Comparison of ENCODE assay signal across 16 mouse cellular contexts in genomic region chr11:39917716-39918347, GRCm38 (mm10).
A peak's percentile ranks its signal among the peaks of the same experiment; 100 is the strongest.
DNase-seq lines count a peak whose midpoint lies in the region; ATAC-seq and TF ChIP-seq lines count a peak whose summit lies in the region.
"Had no signal": no experiment of that assay in that cellular context is flagged by ENCODE, and none has a peak within 500 bp of the region (broad histone marks: within the 10 kb centered on the region; RNA-seq: fewer than 3 reads in every experiment).

No protein-coding gene starts in this region.

- TF ChIP-seq CTCF in lung, embryonic 14.5 days (IDR thresholded peaks at IDR 0.05; ENCODE audit: low read depth) = no peak
- no peak for TF ChIP-seq CTCF in lung, adult 2 months (IDR thresholded peaks at IDR 0.05; ENCODE audit: insufficient read depth, low read length)

- H3K36me3 ChIP-seq in hindbrain, embryonic 15.5 days = no peaks in the 10 kb centered on the region
- no peaks in the 10 kb centered on the region for H3K36me3 ChIP-seq in hindbrain, embryonic 13.5 days
- H3K36me3 ChIP-seq in lung, embryonic 14.5 days (ENCODE audit: insufficient read depth) = no peaks in the 10 kb centered on the region
- H3K36me3 ChIP-seq: forebrain, embryonic 12.5 days had no signal

- H3K4me2 ChIP-seq in hindbrain, embryonic 15.5 days = no peak overlapping the region
- no peak overlapping the region for H3K4me2 ChIP-seq in hindbrain, embryonic 13.5 days
- no peak overlapping the region for H3K4me2 ChIP-seq in lung, embryonic 14.5 days
- H3K4me2 ChIP-seq: forebrain, embryonic 12.5 days; heart, embryonic 11.5 days had no signal

- DNase-seq in lung, embryonic 14.5 days = peak; percentile 47
- DNase-seq in lung, adult 2 months = no peak
- DNase-seq in retina, postnatal 1 day = peak; percentile 35
- DNase-seq in retina, embryonic 14.5 days (ENCODE audit: low spot score) = no peak
- no peak for DNase-seq in frontal cortex, postnatal 10 days (ENCODE audit: low spot score in 2 of 2)
- DNase-seq: adrenal gland, postnatal 25 days; cerebellum, postnatal 36 days; heart, postnatal 14 days; kidney, postnatal 14 days; liver, postnatal 0 days; spleen, adult 18-20 months had no signal

- WGBS in hindbrain, embryonic 15.5 days = 37% methylated on average over 3 of the region's 3 CpGs
- WGBS in hindbrain, embryonic 13.5 days = 42% methylated on average over 3 of the region's 3 CpGs
- 54% methylated on average over 3 of the region's 3 CpGs for WGBS in lung, embryonic 14.5 days
- WGBS in lung, adult 2 months = 34% methylated on average over 3 of the region's 3 CpGs

- no peak overlapping the region for H3K9ac ChIP-seq in hindbrain, embryonic 15.5 days
- H3K9ac ChIP-seq in hindbrain, embryonic 13.5 days = no peak overlapping the region
- H3K9ac ChIP-seq in lung, embryonic 14.5 days = no peak overlapping the region
- H3K9ac ChIP-seq: forebrain, embryonic 12.5 days; liver, postnatal 0 days had no signal

- no peak overlapping the region for H3K4me3 ChIP-seq in hindbrain, embryonic 15.5 days
- no peak overlapping the region for H3K4me3 ChIP-seq in hindbrain, embryonic 13.5 days
- no peak overlapping the region for H3K4me3 ChIP-seq in lung, embryonic 14.5 days (ENCODE audit: low read depth, low read length)
- no peak overlapping the region for H3K4me3 ChIP-seq in lung, adult 2 months (replicated peaks; ENCODE audit: extremely low read depth, low read depth, low read length)
- H3K4me3 ChIP-seq: forebrain, embryonic 12.5 days had no signal

- no peak for TF ChIP-seq POLR2A in lung, adult 2 months (IDR thresholded peaks at IDR 0.05; ENCODE audit: borderline replicate concordance, extremely low read depth, low read depth, low read length)

- no peaks in the 10 kb centered on the region for H3K4me1 ChIP-seq in hindbrain, embryonic 15.5 days (replicated peaks)
- H3K4me1 ChIP-seq in hindbrain, embryonic 13.5 days (replicated peaks) = no peaks in the 10 kb centered on the region
- no peaks in the 10 kb centered on the region for H3K4me1 ChIP-seq in lung, embryonic 14.5 days (ENCODE audit: insufficient read depth)
- no peaks in the 10 kb centered on the region for H3K4me1 ChIP-seq in lung, adult 2 months (ENCODE audit: control insufficient read depth, insufficient read depth, low read length)
- H3K4me1 ChIP-seq: forebrain, embryonic 12.5 days had no signal

- ATAC-seq in hindbrain, embryonic 15.5 days (ENCODE audit: low FRiP score, low read depth) = no peak
- no peak for ATAC-seq in hindbrain, embryonic 13.5 days (ENCODE audit: low FRiP score)
- ATAC-seq in lung, embryonic 14.5 days (ENCODE audit: insufficient read depth) = no peak
- ATAC-seq: intestine, embryonic 16.5 days; liver, postnatal 0 days had no signal

- H3K27me3 ChIP-seq in hindbrain, embryonic 15.5 days = no peaks in the 10 kb centered on the region
- H3K27me3 ChIP-seq in hindbrain, embryonic 13.5 days = no peaks in the 10 kb centered on the region
- no peaks in the 10 kb centered on the region for H3K27me3 ChIP-seq in lung, embryonic 14.5 days (ENCODE audit: insufficient read depth, low read length)
- H3K27me3 ChIP-seq: forebrain, embryonic 12.5 days had no signal

- H3K27ac ChIP-seq in hindbrain, embryonic 15.5 days (replicated peaks) = 0 out of 2 replicates have a peak overlapping the region, but pooled peaks have one; percentile 30
- H3K27ac ChIP-seq in hindbrain, embryonic 13.5 days = no peak overlapping the region
- H3K27ac ChIP-seq in lung, embryonic 14.5 days (ENCODE audit: low read depth) = no peak overlapping the region
- H3K27ac ChIP-seq: forebrain, embryonic 12.5 days had no signal

- no peaks in the 10 kb centered on the region for H3K9me3 ChIP-seq in hindbrain, embryonic 15.5 days
- H3K9me3 ChIP-seq in hindbrain, embryonic 13.5 days = no peaks in the 10 kb centered on the region
- H3K9me3 ChIP-seq in lung, embryonic 14.5 days (ENCODE audit: low read depth, low read length) = no peaks in the 10 kb centered on the region
- H3K9me3 ChIP-seq: forebrain, embryonic 12.5 days had no signal

Comparison
In these comparisons a context has a peak if more than half of its experiments do, and no peak if none do; other contexts are left out.
1. DNase-seq: peak in lung, embryonic 14.5 days (single experiment) and retina, postnatal 1 day (single experiment); none in lung, adult 2 months (single experiment), retina, embryonic 14.5 days (single experiment) and frontal cortex, postnatal 10 days (0 of 2).